Mouse (Mus musculus) cortical plate, adult 2 months (tissue): ENCODE results near the gene Neurl1a.

Source experiments
- CTCF ChIP-seq: fragments of 200-500 bp; IDR thresholded peaks from 2 replicates; pipeline ENCODE4 v1.5.1; 2011; ENCODE audit warnings: mild to moderate bottlenecking, control low read depth, low read length; ENCODE audit not compliant: insufficient read depth; ENCODE audit errors: extremely low read depth
- POLR2A ChIP-seq: fragments of 200-500 bp; IDR thresholded peaks from 2 replicates; pipeline ENCODE4 v1.6.1; 2011; ENCODE audit warnings: mild to moderate bottlenecking, low read length, control low read depth; ENCODE audit not compliant: insufficient read depth; ENCODE audit errors: extremely low read depth

DNA sequence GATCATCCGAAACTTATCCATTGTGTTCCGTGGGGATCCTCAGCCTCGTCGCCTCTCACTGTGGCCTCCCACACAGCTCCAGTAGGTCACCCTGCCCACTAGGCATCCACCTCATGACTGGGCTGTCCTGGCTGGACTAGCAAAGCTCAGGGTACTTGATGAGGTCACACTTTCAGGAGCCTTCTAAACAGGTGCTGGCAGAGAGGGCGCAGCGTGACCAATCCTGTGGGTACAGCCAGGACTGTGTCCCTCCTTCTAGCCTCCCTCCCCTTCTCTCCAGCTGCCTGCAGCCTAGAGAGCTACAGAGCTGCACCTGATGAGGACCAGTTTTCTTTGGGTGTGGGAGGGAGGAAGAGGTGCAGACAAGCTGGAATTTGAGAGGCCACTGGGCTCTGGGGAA, 34.5 kb upstream of the Neurl1a start, which contains the start of gene Calhm1:
- TF ChIP-seq CTCF (no peak), POLR2A (no peak)
